Mouse (Mus musculus) spleen, embryonic (tissue): ENCODE results near the gene Peak1.

Experiments
- CTCF ChIA-PET: fragments of 350-600 bp; sonication (Branson Sonifier 250); formaldehyde crosslinking; loops from one replicate; lab custom pipeline; 2022; lab: Charles Lee

The Peak1 gene

DNA sequence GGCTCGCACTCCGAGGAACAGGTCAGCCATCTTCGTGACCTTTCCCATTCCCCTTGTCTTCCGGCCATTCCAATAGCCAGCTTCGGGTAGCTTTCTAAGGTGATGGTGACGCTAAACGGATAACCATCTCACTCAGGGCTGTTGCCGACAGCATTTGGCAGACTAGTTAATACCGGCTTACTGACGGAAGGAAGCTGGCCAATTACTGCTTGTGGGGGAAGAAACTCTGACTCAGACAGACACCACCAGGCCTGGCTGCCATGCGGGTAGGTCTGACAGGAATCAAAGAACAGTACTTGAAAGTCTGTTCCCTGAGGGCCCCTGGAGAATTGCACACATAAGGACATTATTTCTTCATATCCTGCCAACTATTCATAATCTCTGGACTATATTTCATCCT lies 212.5 kb downstream of the Peak1 start:
- CTCF ChIA-PET = no interaction called here

DNA sequence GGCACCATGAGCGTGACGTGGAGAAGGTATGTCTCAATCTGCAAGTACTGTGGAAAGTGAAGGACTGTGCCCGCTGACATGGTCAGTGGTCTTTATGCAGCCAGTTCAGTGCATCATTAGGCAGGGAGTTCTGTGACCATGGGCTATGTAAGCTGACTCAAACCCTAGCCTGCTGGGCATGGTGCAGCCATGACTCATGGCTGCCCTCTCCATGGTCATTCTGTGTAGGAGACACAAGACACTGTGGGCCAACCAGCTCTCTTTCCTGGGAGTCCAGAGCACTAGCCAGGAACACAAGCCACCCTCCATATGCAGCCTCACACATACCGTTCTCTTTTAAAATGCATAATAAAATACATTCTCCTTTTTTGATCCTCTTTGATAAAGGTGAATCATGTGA lies 213.6 kb downstream of the Peak1 start:
- CTCF ChIA-PET = interaction anchor here (0.8 kb wide), 1 partner anchor 301 kb away, joined by 3 read pairs; no protein-coding TSS in a partner anchor

GRCm38 (mm10) chr9:56200645-56201314 lies 217.1 kb downstream of the Peak1 start:
- CTCF ChIA-PET = interaction anchor here (0.5 to 0.7 kb wide), 2 partner anchors 128 to 179 kb away, joined by 3 to 11 read pairs; no protein-coding TSS in a partner anchor

- CTCF ChIA-PET = interaction anchor here (0.5 kb wide), 1 partner anchor 178 kb away, joined by 11 read pairs; no protein-coding TSS in a partner anchor
Measured at GRCm38 (mm10) chr9:56200200-56200599, 217.7 kb downstream of the Peak1 start.

- CTCF ChIA-PET = no interaction called here
Measured at GRCm38 (mm10) chr9:56196921-56197320, 220.9 kb downstream of the Peak1 start.

DNA sequence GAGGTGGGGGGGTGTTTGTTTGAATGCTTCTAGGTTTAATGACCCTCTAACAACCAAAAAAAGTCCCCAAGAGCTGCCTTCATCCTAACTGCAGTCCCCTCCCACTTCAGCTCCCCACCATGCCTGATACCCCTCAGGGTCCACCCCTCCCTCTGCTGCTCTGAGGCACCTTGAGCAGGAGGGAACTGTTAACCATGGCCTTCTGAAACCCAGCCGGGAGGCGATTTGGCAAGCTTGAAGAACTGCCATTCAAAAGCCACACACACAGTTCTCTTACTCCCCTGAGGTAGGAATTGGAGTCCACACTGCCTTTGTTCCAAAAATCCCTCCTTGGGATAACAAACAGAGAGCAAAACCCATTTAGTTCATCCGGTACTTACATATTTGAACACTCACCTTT lies 222.7 kb downstream of the Peak1 start:
- CTCF ChIA-PET = no interaction called here

DNA sequence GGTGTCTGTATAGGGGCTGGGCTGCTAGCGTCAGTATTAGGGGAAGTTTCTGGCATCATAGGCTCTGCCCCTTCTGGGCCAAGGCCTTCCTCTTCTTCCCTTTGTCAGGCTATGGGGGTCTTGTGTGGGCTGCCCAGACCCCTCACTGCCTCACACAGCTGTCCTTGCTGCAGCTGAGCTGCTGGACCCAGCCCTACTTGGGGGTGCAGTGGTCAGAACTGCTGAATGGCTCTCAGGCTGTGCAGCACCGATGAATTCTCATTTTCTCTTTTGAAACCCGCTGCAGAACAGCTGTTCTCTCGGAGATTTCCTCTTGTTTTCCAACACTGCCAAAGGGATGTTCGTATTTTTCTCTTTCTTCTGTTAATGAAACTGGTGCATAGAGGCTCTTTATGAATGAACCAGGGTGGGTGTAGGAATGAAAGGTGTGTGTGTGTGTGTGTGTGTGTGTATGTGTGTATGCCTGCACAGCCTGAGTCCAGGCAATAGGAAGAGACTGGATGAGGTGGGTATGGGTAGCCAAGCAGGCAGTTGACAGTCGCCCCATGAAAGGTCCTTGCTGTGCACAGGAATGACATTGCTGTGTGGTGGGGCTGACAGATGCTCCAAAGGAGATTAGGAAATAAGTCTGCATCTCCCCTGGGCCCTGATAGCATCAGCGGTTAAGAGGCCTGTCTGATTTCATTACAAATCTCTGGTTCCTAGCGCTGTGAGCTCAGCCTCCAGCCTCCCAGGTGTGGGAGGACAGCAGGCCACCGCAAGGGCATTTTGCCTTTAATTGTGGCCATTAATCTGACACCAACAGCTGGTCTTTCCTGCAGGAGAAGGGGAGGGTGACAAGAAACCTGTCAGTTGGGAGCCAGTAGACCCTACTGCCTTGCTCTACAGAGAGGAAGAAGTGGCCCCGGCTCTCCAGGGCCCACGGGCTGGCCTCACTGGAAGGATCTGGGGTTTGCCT lies 226.1 kb downstream of the Peak1 start:
- CTCF ChIA-PET = no interaction called here

DNA sequence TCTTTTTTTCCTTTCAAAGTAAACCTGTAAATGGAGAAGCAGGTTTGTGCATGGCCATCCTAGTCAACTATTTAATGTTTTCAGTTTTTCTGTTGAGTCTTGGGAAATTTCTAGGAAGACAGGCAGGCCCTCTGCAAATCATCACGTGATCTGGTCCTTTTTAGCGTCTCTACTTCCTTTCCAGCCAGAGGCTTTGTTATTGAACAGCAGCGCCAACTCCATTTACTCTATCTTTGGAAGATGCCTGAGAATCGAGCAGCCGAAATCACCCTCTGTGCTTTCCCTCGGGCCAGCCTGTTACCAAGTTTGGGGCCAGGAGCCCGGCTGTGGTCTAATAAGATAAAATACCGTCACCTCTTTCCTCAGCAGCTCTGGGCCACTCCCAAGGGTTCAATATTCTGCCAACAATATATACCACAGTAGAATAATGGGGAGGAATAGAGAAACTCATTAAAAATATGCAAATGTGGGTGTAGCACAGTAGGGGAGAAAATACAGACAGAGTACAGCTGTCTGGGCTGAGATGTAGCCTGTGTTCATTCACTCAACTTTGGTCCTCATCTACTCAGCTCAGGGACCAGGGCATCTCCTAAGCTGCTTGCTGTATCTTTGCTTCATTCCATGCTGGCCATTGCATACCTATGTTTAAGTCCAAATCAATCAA lies 237.6 kb downstream of the Peak1 start:
- CTCF ChIA-PET = no interaction called here

DNA sequence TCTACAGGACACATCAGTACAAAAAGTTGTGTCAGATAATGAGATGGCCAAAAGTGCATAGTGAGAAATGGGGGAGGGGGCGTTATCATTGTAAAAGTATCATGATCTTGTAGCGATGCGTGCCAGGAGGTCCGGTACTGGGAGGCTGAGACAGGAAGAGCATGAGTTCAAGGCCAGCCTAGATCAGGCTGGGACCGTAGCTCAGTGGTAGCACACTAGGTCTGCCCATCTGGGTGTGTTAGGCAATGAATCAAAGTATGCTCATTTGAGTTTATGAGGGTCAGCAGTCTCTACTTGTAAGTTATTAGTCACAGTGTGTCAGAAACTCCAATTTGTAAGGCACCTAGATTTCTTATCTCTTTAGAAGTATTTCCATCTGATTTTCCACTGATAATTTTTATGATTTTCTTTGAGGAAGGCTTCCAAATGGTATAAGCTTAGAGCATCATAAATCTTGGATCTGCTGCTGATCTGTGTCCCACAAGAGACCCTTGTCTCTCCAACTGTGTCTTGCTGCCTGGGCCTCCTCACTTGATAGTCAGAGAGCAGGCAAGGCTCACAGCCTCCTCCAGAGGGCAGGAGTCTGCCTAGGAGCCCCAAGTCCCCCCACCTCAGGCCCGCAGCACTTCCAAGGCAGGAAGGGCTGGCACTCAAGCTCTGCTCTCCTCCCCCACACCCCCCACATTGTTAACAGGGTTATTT lies 238.3 kb downstream of the Peak1 start:
- CTCF ChIA-PET = no interaction called here

- CTCF ChIA-PET = interaction anchor here (0.7 kb wide), 1 partner anchor 104 kb away, joined by 6 read pairs; no protein-coding TSS in a partner anchor
Measured at GRCm38 (mm10) chr9:56177354-56177753, 240.5 kb downstream of the Peak1 start.

DNA sequence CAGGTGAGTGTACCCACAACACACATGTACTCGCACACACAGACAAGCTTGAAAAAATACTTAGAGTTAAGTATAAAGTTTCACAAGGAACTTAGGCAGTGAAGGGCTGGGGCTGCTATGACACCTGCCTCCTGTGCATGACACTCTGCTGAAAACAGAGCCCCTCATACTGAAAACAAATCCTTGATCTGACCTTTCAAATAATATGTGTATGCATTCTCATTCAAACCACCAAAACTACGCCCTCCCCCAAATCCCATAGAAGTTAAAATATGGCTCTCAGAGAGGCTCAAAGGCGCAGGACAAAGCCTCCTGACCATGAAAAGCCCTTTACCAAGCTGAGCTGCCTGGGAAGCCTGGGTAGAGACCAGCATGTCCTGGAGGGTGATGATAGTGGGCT lies 242.6 kb downstream of the Peak1 start:
- CTCF ChIA-PET = no interaction called here

DNA sequence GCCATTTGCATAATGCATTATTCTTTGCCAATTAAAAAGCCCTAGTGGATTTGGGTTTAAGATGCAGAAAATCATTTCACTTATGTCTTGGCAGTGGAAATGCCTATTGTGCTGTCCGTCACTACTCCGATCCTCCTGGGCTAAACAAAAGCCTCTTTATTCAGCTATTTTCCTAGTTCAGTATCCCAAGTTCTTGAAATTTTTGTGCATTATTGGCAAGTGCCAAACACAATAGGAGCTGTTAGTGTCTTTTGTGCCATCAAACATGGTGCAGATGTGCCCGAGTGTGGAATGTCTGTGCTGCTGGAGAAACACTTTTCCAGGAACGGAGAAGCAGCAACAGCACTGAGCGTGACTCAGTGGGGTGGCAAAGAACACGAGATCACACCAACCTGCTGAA lies 250.2 kb downstream of the Peak1 start:
- CTCF ChIA-PET = no interaction called here

DNA sequence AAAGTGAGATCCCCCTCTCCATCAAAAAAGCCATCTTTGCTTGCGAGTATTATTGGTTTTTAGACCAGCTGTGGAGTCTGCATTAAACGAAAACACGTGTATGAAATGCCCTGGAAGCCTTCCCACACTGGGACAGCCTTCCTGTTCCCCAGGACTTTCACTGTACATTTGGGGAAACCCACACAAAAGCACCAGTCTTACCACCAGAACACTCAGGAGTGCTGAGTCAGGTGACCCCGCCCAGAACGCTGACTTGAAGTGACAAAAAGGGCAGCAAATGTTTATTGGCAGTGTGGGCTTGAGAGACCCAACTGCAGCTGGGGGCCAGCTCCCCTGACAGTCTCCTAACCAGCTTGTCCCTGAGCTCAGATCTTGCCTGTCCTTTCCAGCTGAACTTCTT lies 251.7 kb downstream of the Peak1 start:
- CTCF ChIA-PET = no interaction called here

- CTCF ChIA-PET = no interaction called here
Measured at GRCm38 (mm10) chr9:56165377-56165776, 252.5 kb downstream of the Peak1 start, which contains the start of gene Tspan3. TSS of gene Tspan3 (minus strand) at chr9:56165477.

GRCm38 (mm10) chr9:56160341-56161141 lies 257.3 kb downstream of the Peak1 start:
- CTCF ChIA-PET = no interaction called here

- CTCF ChIA-PET = interaction anchor here (0.5 to 0.8 kb wide), 2 partner anchors 61 to 952 kb away, joined by 3 to 5 read pairs; no protein-coding TSS in a partner anchor
Measured at GRCm38 (mm10) chr9:56159456-56159855, 258.4 kb downstream of the Peak1 start.

- CTCF ChIA-PET = no interaction called here
Measured at GRCm38 (mm10) chr9:56158077-56158476, 259.8 kb downstream of the Peak1 start.

- CTCF ChIA-PET = no interaction called here
Measured at GRCm38 (mm10) chr9:56154572-56154971, 263.3 kb downstream of the Peak1 start.

DNA sequence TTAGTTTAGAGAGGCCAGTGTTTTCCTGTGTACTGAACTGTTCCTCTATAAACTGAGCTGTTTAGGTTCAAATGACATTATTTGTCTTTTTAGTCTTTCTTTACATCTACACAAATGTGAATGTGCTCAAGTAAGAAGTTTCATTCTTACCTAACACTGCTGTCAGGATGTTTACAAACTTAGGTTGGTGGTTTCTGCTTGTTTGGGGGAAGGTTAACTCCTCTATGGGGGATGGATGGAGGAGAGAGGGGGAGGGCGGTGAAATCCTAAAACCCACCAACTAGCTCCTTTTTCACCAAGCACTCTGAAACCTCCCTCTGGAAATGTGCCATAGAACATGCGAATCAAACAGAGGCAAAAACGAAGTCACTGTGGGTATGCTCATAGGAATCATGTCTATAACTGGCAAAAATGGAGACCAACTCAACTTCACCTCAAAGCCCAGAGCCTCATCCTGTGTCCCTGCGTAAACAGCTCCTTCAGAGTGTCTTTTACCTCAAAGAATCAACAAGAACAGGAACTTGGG lies 265.3 kb downstream of the Peak1 start:
- CTCF ChIA-PET = no interaction called here
